Mouse (Mus musculus) adipocyte (in vitro differentiated cells): Measurements from ENCODE around the gene Grik4.

Experiments used
- DNase-seq: peaks from one replicate; pipeline ENCODE4 v3.0.0-alpha.2; 2016; ENCODE audit warnings: low spot score

Grik4 gene

GRCm38 (mm10) chr9:42573616-42574350 lies 370.5 kb downstream of the Grik4 start:
- DNase-seq = no peak

DNA sequence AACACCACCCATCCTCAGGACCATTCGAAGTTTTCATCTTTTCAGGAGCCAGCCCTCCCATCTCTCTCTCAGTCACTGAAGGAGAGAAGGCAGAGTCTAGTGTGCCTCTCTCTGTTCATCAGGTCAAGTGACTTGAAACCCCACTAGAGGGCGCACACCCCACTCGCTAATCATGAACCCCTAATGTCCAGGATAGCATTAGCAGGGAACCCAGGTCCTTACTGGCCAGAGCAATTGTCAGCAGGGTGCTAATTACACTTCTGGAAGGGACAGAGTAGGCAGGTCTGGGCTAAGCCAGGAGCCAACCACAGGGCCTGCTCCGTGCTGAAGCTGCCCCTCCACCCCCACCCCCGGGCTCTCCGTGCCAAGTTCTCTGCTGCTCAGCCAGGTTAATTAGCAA lies 371.1 kb downstream of the Grik4 start:
- DNase-seq = peak; percentile 10

DNA sequence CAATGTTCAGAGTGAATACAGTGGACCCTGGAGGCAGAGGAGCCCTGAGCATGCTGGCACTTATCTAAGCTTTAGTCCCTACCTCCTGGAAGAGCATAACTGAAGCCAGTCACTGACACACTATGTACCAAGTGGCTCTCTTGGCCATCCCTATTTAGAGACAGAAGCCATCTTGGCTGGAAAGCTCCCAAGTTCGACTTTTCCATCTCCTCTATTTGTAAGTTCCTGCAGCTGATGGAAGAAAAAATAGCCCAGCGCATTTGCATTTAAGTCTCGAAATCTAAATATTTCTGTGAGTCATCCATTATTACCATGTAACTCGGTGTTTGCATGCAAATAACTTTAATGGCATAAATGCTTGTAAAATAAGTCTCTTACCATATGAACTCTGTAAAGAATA lies 378.4 kb downstream of the Grik4 start:
- no peak for DNase-seq

- DNase-seq = no peak
Observed at GRCm38 (mm10) chr9:42555186-42555585, 389.1 kb downstream of the Grik4 start.

GRCm38 (mm10) chr9:42550116-42550515 lies 394.2 kb downstream of the Grik4 start:
- DNase-seq = peak; percentile 32

GRCm38 (mm10) chr9:42548981-42549380 lies 395.3 kb downstream of the Grik4 start:
- no peak for DNase-seq

GRCm38 (mm10) chr9:42544521-42544920 lies 399.8 kb downstream of the Grik4 start:
- DNase-seq = no peak

DNA sequence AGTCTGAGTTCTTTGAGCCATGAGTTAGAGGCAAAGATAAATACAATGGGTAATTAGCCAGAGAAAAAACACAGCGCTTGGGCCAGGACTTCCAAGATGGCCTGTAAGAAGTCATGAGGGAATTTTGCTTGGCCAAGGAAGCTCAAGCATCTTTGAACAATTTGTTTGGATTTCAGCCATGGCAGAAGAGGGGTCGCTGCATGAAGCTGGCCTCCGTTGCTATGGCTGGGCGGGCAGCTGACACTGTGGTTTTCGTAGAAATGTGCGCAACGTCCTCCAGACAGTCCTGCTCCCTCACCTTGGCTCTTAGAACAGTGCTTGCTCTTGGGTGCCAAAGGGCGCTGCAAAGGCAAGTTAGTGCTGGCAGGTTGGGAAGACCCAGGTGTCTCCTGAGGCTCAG lies 410.8 kb downstream of the Grik4 start:
- DNase-seq = no peak

- no peak for DNase-seq
Observed at GRCm38 (mm10) chr9:42533041-42533440, 411.3 kb downstream of the Grik4 start.

DNA sequence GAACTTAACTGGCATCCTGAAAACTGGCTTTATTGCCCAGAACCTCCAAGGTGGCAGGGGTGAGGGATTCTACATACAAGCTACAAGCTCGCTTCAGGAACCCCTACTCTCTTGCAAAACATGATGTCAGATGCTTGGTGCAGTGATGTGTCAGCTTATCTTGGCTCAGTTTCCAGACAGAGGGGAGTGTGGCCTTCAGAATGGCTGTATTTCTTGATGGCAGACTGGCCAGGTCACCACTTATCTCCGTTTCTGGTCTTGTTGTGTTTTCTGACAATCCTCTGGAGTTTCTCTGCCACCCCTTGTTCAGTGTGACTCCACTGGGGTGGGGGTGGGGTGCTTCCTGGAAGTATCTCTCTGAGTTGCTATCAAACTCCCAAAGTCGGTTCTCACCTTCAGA lies 412.3 kb downstream of the Grik4 start:
- no peak for DNase-seq

DNA sequence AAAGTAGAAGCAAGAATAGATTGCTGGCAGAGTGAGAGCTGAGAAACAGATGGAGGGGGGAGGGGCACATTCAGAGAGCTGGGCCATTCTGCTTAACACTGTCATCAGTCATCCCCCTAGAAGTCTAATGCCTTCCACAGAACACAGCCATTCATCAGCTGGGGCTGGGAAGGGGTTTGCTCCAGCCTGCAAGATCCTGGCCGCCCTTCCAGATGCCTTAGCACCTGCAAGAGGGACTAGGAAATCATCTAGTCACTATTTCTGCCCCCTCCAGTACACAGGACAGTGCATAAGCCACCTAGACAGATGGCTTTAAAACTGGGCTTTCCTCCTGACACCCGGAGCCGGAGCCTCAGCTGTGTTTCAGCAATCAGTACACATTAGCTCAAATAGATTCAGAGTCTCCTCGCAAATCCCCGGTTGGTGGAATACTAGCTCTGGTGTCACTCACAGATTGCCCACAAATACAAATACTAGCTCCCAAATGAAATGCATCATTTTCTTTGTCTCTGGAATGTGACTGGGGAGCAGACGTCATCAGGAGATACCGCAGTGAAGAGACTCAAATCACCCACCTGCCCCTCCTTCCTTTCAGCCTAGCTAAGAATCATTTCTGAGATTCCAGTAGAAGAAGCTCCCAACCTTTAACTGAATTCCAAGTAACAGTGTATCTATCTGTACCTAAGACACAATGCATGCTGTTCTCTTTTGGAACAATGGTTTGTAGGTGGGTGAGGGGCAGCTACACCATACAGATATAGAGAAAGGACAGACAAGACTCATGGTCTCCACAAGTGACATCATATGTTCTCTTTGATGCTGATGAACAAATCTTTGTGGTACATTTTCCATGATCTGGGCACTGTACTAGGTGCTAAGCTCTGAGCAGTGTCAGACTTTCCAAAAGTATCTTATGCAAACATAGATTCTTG lies 413.8 kb downstream of the Grik4 start:
- no peak for DNase-seq

- no peak for DNase-seq
Observed at GRCm38 (mm10) chr9:42520587-42521084, 423.7 kb downstream of the Grik4 start.

- no peak for DNase-seq
Observed at GRCm38 (mm10) chr9:42518163-42518562, 426.1 kb downstream of the Grik4 start.

DNA sequence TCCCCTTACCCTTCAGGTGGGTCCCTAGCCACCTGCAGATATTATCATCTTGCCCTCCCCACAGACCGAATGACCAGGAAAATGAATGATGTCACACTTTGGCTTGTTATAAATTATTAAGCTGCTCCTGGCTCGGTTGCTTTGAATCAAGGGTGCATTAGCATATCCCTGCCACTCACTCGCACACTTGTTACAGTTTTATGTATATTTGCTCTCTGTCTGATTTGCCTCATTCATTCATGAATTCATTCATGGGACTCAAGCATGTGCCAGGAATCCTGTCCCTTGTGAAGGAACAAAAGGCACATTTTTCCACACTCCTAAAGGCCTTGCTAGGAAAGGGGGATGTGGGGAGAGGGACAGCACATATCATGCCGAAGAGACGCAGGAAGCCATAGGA lies 431.1 kb downstream of the Grik4 start:
- no peak for DNase-seq

DNA sequence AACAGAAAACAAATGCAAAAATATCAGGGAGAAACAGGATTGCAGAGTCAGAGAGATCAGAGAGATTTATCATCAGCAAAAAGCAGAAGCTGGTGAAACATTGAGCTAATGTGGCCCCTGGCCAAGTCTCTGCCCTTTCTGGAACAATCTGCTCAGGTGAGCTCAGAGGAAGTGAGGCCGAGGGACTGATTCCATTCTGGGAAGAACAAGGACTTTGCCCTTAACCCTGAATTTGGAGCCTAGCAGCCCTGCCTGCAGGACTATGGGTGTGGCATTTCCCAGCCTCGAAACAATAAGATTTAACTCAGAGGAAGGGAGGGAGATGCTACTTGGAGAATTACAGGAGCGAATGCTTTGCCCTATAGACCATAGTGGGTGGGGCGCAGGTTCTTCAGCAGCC lies 432.0 kb downstream of the Grik4 start:
- no peak for DNase-seq

DNA sequence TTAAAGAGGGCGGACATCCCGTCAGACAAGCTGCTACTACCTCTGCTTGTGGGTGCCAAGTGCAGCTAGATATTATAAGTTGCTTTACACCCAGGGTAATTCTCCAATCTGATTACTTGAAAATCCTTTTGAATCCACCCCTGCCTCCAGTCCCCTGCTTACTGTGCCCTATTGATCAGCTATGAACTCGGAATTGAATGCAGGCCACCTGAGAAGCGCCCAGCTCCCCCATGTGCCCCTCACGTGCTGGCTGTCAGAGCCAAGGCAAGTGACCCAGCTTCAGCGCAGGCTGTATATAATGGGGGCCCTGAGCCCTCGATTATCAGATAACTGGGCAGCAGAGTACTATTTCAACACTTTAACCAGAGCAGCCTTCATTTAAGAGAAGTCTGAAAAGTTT lies 436.1 kb downstream of the Grik4 start:
- no peak for DNase-seq

DNA sequence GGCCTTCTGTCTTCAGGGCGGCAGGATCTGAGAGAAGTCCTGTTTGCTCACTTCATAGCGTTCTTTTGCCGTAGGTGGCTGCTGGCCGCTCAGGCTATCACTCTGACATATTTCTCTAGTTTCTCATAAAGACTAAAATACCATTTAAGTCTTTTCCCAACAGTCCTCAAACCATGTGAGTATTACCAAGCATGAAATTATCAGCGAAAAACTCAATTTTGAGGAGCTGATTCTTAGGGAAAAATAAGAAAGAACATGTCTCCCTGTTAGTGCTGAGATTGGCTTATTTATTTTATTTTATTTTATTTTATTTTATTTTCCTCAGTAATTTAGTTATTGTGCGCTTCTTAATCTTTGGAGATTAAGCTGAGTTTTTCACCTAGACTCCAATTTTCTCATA lies 436.6 kb downstream of the Grik4 start, which contains the start of gene Tbcel:
Gene Tbcel (minus strand): TSS at position 101 of the 400 bp plus-strand sequence.
- no peak for DNase-seq

DNA sequence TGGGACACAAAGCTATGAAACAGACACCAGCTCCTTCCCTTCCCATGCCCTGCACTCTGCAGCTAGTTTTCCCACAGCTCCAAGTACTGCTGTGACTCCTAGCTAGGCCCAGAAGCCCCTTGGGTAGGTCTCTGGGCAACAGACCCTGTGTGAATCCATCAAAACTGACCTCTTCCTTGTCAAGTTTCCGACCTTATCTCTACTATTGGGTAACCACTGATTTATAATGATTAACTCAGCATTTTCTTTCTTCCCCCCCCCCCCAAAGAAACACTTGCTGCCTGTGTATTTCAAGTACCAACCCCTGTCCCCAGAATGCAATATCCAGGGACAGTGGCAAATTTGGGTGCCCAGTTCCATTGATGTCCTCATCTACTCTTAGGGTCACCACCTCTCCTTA lies 437.3 kb downstream of the Grik4 start:
- DNase-seq = no peak

- DNase-seq = no peak
Observed at GRCm38 (mm10) chr9:42504971-42505510, 439.3 kb downstream of the Grik4 start.

GRCm38 (mm10) chr9:42504559-42504958 lies 439.7 kb downstream of the Grik4 start:
- DNase-seq = no peak

DNA sequence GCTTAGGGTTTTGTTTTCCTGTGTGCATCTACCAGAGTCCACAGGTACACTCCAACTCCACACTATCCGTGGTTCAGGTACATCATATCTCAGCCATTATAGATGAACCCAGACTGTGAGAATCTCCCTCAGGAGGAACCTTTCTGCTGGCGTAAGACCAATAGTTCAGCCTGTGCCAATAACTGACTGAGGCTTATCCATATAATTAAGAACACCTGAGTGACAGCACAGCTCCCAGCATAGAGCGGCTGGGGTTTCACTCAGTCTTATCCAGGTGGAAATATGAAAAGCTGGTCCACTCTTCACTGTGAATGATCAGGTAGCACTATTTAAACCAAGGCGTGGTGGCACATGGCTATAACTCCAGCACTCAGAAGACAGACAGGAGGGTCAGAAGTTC lies 440.6 kb downstream of the Grik4 start:
- DNase-seq = no peak

DNA sequence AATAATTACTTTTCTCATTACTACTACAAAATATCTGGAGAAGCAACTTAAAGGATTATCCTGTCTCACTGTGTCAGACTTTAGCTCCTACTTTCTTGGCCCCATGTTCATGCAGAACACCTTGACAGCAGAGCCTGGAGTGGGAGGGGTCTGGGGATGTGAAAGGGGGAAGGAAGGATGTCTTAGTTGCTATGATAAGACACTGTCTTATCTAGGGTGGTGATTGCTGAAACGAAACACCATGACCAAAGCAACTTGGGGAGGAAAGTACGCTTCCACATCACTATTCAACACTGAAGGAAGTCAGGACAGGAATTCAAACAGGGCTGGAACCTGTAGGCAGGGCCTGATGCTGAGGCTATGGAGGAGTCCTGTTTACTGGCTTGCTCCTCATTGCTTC lies 448.0 kb downstream of the Grik4 start:
- DNase-seq = no peak

GRCm38 (mm10) chr9:42491780-42492179 lies 452.5 kb downstream of the Grik4 start:
- DNase-seq = no peak
